Mouse (Mus musculus): ENCODE results near the gene Wdr3.

Gene Wdr3

GRCm38 (mm10) chr3:100162315-100163105, at the start of gene Wdr3, which contains the start of gene Gdap2:
Wdr3 (minus strand) TSS chr3:100162407.
Gdap2 (plus strand) TSS chr3:100162381.
- DNase-seq (ENCODE audit: low read depth, low spot score), result peak; percentile 88

- DNase-seq (ENCODE audit: low read depth, low spot score), result no peak
Measured at GRCm38 (mm10) chr3:100206973-100207372, 44.8 kb upstream of the Wdr3 start.

GRCm38 (mm10) chr3:100201554-100201953, 39.3 kb upstream of the Wdr3 start:
- DNase-seq (ENCODE audit: low read depth, low spot score), result no peak

- no peak for DNase-seq (ENCODE audit: low read depth, low spot score)
Measured at GRCm38 (mm10) chr3:100194210-100194609, 32.0 kb upstream of the Wdr3 start.

- no peak for DNase-seq (ENCODE audit: low read depth, low spot score)
Measured at GRCm38 (mm10) chr3:100189861-100190260, 27.7 kb upstream of the Wdr3 start.

- DNase-seq (ENCODE audit: low read depth, low spot score), result peak; percentile 42
Measured at GRCm38 (mm10) chr3:100189444-100189843, 27.2 kb upstream of the Wdr3 start.

DNA sequence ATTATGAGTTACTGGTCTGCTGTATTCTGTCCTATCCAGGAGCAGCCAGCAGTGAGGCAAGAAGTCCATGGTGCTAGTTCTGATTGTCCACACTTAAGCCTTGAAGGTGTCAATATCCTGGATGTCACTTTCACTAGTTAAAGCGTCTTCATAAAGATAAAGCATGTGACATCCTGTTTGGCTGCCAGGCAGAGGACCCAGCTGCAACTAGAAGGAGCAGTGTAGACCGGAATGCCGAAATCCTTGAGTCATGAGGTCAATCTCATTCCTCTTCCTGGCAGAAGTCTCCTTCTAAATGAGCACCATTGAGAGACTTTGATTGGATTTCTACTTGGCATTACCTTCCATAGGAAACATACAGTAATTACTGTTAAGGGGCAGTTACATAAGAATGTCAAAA, 18.3 kb upstream of the Wdr3 start:
- DNase-seq (ENCODE audit: low read depth, low spot score), result no peak

DNA sequence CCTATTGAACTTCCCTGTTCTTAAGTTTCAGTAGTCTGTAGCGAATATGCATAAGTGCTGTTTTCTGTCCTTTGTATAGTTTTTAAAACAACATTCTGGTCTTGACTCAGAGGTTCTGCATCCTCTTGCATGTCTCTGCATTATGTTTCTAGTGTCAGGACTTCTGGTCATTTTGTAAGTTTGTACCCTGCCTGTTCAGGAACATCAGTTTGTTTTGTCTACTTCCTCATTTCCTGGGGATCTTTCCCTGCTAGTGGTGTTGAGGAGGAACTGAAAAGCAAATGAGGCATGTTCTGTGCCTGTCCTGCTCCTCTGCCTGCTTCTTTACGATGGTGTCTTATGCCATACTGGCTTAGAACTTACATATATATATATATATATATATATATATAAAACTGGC, 13.8 kb upstream of the Wdr3 start:
- peak; percentile 15 for DNase-seq (ENCODE audit: low read depth, low spot score)

- DNase-seq (ENCODE audit: low read depth, low spot score), result no peak
Measured at GRCm38 (mm10) chr3:100164991-100165390, 2.8 kb upstream of the Wdr3 start.

GRCm38 (mm10) chr3:100163556-100163955, 1.3 kb upstream of the Wdr3 start:
- DNase-seq (ENCODE audit: low read depth, low spot score), result no peak

- DNase-seq (ENCODE audit: low read depth, low spot score), result no peak
Measured at GRCm38 (mm10) chr3:100161665-100162314, 417 bp downstream of the Wdr3 start.

GRCm38 (mm10) chr3:100160682-100161445, 1.3 kb downstream of the Wdr3 start:
- DNase-seq (ENCODE audit: low read depth, low spot score), result no peak

DNA sequence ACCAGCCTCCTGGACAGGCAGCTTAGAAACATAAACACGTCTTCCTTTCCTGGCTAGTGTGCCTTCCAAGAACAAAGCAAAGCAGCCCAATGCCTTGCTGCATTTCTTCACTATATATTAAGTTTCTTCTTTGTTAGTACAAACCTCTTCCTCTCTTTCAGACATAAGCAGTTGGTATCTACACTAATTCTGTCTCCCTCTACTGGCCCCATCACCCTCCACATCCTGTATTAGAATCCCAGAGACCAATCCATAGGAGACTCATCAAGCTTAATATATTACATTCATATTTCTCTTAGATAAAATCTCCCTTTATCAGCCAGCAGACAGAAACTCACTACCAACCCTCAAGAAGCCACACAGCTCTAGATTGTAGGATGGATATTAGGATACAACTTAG, 39.8 kb downstream of the Wdr3 start:
- DNase-seq (ENCODE audit: low read depth, low spot score), result no peak

- no peak for DNase-seq (ENCODE audit: low read depth, low spot score)
Measured at GRCm38 (mm10) chr3:100121961-100122360, 40.2 kb downstream of the Wdr3 start.

DNA sequence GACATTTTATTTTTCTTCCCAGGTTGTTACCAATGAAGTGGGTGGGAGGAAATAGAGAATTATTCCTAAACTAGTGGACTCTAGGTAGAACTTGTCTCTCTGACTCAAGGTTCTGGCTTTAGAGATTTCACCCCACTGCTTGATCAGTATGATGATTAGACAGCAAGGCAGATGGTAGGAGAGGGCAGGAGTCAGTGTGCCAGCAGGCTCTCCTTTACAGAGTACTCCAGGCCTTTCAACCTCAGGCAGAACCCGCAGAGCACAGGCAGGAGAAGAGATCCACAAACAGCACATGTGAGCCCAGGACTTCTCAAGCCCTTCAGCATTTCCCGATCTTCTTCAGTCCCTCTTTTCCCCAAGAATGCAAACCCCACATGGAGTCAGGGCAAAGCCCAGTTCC, 43.5 kb downstream of the Wdr3 start:
- DNase-seq (ENCODE audit: low read depth, low spot score), result no peak

- no peak for DNase-seq (ENCODE audit: low read depth, low spot score)
Measured at GRCm38 (mm10) chr3:100106736-100107135, 55.5 kb downstream of the Wdr3 start.

- no peak for DNase-seq (ENCODE audit: low read depth, low spot score)
Measured at GRCm38 (mm10) chr3:100102386-100103092, 59.7 kb downstream of the Wdr3 start.

All from skeletal muscle tissue, adult 2 months (tissue).